Mouse (Mus musculus): ENCODE results near the gene Zfp423. TPM values are rescaled to one million over a fixed set of nuclear protein-coding genes. Genes with fewer than 3 reads are reported as not detected.

Zfp423 gene
- total RNA-seq, 2 experiments from 2014 or later: 25.4 to 32.6 TPM

- no peak for TF ChIP-seq CTCF (IDR thresholded peaks at IDR 0.05)
- DNase-seq (ENCODE audit: extremely low spot score in 1 of 2, low spot score in 2 of 2): no peak
- intact Hi-C loops (cut with DNase I): no loop called here
- H3K4me3 ChIP-seq: no peak overlapping the region
- no peak overlapping the region for H3K27ac ChIP-seq
Observed at GRCm38 (mm10) chr8:87671209-87671970, 288.0 kb downstream of the Zfp423 start.

- intact Hi-C loops (cut with DNase I): no loop called here
- Histone ChIP-seq H3K27ac (no peak overlapping the region), H3K4me3 (no peak overlapping the region)
- no peak for DNase-seq (ENCODE audit: extremely low spot score in 1 of 2, low spot score in 2 of 2)
- no peak for TF ChIP-seq CTCF (IDR thresholded peaks at IDR 0.05)
Observed at GRCm38 (mm10) chr8:87670232-87670631, 289.2 kb downstream of the Zfp423 start.

GRCm38 (mm10) chr8:87668736-87669135 is 290.7 kb downstream of the Zfp423 start:
- Histone ChIP-seq H3K4me3 (no peak overlapping the region), H3K27ac (no peak overlapping the region)
- no peak for TF ChIP-seq CTCF (IDR thresholded peaks at IDR 0.05)
- intact Hi-C loops (cut with DNase I): no loop called here
- DNase-seq (ENCODE audit: extremely low spot score in 1 of 2, low spot score in 2 of 2): no peak

DNA sequence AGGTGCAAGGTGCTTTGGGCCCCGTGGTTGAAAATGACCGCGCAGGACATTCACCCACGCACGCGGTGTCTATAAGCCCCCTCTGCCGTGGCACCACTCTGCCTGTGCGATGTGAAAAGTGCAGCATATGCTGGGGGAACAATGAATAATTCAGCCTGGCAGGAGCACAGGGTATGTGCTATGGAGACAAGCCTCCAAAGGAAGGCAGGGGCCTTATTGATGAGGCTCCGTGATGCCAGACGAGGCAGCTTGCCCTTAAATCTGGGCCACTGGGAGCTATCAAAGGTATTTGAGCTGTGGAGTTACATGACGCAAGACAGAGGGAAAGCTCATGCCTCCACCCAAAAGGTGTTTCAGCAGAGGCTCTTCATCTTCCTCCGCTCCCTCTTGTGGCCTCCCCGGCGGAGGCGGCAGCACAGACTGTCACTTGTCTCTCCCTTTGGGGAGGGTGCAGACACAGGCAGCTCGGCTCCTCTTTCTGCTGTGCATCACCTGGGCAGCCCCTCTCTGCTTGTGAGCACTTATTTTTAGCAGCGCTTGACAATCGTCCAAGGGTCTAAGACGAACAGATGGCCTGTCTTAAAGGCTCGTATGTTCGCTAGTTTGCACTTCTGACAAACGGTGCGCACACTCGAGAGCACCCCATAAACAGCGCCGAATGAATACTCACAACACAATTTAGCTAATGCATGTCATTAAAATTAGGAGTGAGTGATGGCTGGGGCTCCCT is 291.3 kb downstream of the Zfp423 start:
- 0 out of 2 replicates have a peak overlapping the region, but pooled peaks have one; percentile 13 for H3K4me3 ChIP-seq
- no peak overlapping the region for H3K27ac ChIP-seq

GRCm38 (mm10) chr8:87667297-87667696 is 292.1 kb downstream of the Zfp423 start:
- no peak for TF ChIP-seq CTCF (IDR thresholded peaks at IDR 0.05)
- no peak overlapping the region for H3K27ac ChIP-seq
- intact Hi-C loops (cut with DNase I): no loop called here
- no peak overlapping the region for H3K4me3 ChIP-seq
- DNase-seq (ENCODE audit: extremely low spot score in 1 of 2, low spot score in 2 of 2): no peak

More for the DNA sequence above, 291.3 kb downstream of the Zfp423 start:
- TF ChIP-seq CTCF (IDR thresholded peaks at IDR 0.05): no peak; the same call in none of the 2 replicates
- intact Hi-C loops (cut with DNase I): no loop called here
- peak in 1 of 2 experiments; percentile 61 for DNase-seq (ENCODE audit: extremely low spot score in 1 of 2, low spot score in 2 of 2)

DNA sequence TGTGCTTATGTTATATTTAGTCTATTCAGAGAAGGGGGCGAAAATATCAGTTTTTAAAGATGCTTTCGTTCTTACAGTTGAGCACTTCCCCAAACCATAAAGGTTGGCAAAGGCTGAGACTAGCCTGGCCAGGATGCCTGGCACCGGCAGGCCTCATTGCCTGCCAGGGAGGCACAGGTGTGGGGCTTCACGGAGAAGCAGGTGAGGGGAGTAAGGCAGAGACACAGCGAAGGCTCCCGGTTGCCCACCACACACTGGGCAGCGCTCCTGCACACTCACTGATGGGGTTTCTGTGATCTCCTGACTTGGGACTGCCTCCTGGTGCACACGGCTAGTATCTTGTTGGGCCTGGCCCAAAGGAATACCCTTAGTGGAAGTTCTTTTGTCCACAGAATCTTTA is 294.1 kb downstream of the Zfp423 start:
- Histone ChIP-seq H3K27ac (no peak overlapping the region), H3K4me3 (no peak overlapping the region)
- no peak for TF ChIP-seq CTCF (IDR thresholded peaks at IDR 0.05)
- intact Hi-C loops (cut with DNase I): no loop called here
- DNase-seq (ENCODE audit: extremely low spot score in 1 of 2, low spot score in 2 of 2): no peak

DNA sequence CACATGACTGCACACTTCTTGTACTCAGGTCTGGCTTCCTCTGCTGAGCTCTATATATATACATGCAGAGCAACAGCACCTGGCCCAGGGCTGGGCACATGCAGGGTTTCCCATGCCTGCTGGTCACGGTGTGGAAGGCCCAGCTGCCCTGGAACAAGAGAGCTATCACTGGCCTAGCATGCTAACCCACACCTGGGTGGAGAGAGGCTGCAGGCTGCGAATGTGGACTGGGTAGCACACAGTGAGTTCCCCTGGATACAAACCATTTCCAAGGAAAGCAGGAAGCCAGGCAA is 295.2 kb downstream of the Zfp423 start:
- intact Hi-C loops (cut with DNase I): loop anchor here (5.0 kb wide), 1 partner anchor 298 kb away; no protein-coding TSS in a partner anchor
- H3K27ac ChIP-seq: no peak overlapping the region
- DNase-seq (ENCODE audit: extremely low spot score in 1 of 2, low spot score in 2 of 2): no peak
- no peak overlapping the region for H3K4me3 ChIP-seq
- TF ChIP-seq CTCF (IDR thresholded peaks at IDR 0.05): no peak

DNA sequence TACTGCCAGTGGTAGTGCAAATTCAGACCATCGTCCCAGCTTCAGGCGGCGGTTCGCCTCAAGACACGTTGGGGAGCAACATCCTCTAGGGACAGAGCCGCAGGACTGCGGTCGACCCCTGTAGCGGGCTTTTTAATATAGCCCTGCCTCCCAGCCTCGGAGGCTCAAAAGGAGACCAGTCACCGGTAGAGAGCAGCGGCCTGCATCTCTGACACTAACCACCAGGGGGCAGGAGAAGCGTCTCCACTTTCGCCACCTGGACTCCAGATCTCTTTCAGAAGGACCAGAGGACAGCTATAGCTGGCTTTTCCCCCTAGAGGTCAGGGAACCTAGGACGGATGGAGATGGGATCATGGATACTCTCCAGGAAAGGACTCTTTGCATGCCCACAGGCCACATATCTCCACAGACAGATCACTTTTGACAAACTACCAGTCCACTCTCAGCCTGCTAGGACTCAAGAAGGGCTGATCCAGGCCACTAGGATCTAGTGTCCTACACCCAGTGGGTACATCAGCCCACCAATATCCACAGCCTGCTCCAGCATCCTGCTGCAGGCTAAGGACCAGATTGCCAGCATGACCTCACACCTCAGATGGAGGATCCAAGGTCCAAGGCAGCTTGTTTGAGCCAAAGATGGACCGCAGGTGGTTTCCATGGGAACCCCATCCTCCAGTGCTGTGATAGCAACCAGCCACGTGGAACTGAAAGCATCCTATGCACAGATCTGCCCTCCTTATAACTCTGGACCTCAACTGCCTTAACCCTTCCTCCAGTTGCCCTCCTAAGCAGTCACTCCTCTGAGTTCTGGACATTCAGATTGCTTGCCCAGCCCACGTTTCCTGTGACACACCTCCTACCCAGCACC is 295.8 kb downstream of the Zfp423 start:
- H3K4me3 ChIP-seq: peak overlapping the region; percentile 23; the same call in 1 of the 2 replicates
- peak; percentile 92 for TF ChIP-seq CTCF (IDR thresholded peaks at IDR 0.05)
- DNase-seq (ENCODE audit: extremely low spot score in 1 of 2, low spot score in 2 of 2): peak; percentile 77 to 84
- H3K27ac ChIP-seq: no peak overlapping the region
- intact Hi-C loops (cut with DNase I): loop anchor here (5.0 kb wide), 1 partner anchor 299 kb away; no protein-coding TSS in a partner anchor

GRCm38 (mm10) chr8:87662811-87663341 is 296.5 kb downstream of the Zfp423 start:
- intact Hi-C loops (cut with DNase I): loop anchor here (5.0 kb wide), 1 partner anchor 299 kb away; no protein-coding TSS in a partner anchor
- H3K27ac ChIP-seq: no peak overlapping the region
- peak overlapping the region; percentile 23 for H3K4me3 ChIP-seq
- TF ChIP-seq CTCF (IDR thresholded peaks at IDR 0.05): no peak
- DNase-seq (ENCODE audit: extremely low spot score in 1 of 2, low spot score in 2 of 2): no peak

GRCm38 (mm10) chr8:87662307-87662771 is 297.1 kb downstream of the Zfp423 start:
- DNase-seq (ENCODE audit: extremely low spot score in 1 of 2, low spot score in 2 of 2): no peak
- no peak for TF ChIP-seq CTCF (IDR thresholded peaks at IDR 0.05)
- intact Hi-C loops (cut with DNase I): loop anchor here (5.0 kb wide), 1 partner anchor 300 kb away; no protein-coding TSS in a partner anchor
- peak overlapping the region; percentile 23 for H3K4me3 ChIP-seq
- no peak overlapping the region for H3K27ac ChIP-seq

Data from left cerebral cortex, adult 2 months (tissue).